Comparison of ENCODE assay signal across 9 mouse cellular contexts in the genomic region with DNA sequence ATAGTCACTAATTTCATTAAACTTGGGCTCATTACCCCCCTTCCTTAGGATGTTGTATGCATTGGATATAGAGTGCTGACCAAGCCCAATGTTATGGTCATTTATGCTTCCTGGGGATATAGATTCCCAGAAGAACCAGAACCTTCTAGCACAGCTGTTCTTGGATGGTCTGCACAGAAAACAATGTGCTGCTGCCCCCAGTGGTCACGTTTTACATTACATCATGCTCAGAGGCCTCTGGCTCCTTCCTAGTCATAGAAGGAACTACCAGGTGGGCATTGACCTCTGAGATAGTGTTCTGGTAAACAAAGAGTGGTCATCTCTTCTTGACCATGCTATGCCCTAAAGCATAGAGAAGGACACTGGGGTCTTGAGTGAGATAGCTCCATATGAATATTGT.
DNase-seq lines count a peak whose midpoint lies in the region; ATAC-seq and TF ChIP-seq lines count a peak whose summit lies in the region.
"Had no signal": no experiment of that assay in that cellular context is flagged by ENCODE, and none has a peak within 500 bp of the region (broad histone marks: within the 10 kb centered on the region; RNA-seq: fewer than 3 reads in every experiment).

No protein-coding gene starts in this region.

- no peaks in the 10 kb centered on the region for H3K9me3 ChIP-seq in lung, postnatal 0 days (ENCODE audit: low read length)

- TF ChIP-seq POLR2A in cerebellum, adult 2 months (IDR thresholded peaks at IDR 0.05; ENCODE audit: borderline replicate concordance, insufficient read depth, low read length), result no peak

- H3K4me2 ChIP-seq in lung, postnatal 0 days (replicated peaks; ENCODE audit: low read depth, low read length), result no peak overlapping the region

- intact Hi-C loops in left cerebral cortex, postnatal 4 days (cut with DNase I), result no loop called here

- no peak for ATAC-seq in lung, postnatal 0 days
- no peak for ATAC-seq in monocyte, adult 5-6 weeks (replicated peaks; ENCODE audit: insufficient number of reproducible peaks, low FRiP score, low TSS enrichment, poor library complexity, severe bottlenecking)

- TF ChIP-seq EP300 in lung, postnatal 0 days (IDR thresholded peaks at IDR 0.05), result no peak

- H3K4me1 ChIP-seq in cerebellum, adult 2 months (ENCODE audit: control insufficient read depth, insufficient read depth, low read length), result no peaks in the 10 kb centered on the region
- no peaks in the 10 kb centered on the region for H3K4me1 ChIP-seq in lung, postnatal 0 days (ENCODE audit: insufficient read depth, low read depth, low read length)

- H3K9ac ChIP-seq in lung, postnatal 0 days (replicated peaks; ENCODE audit: low read depth), result no peak overlapping the region

- no peaks in the 10 kb centered on the region for H3K36me3 ChIP-seq in lung, postnatal 0 days (ENCODE audit: insufficient read depth, low read length)

- no peaks in the 10 kb centered on the region for H3K27me3 ChIP-seq in cerebellum, adult 2 months (ENCODE audit: control insufficient read depth, insufficient read depth, low read length)
- no peaks in the 10 kb centered on the region for H3K27me3 ChIP-seq in lung, postnatal 0 days (replicated peaks; ENCODE audit: insufficient read depth, low read length)

- TF ChIP-seq CTCF in cerebellum, adult 2 months (IDR thresholded peaks at IDR 0.05; ENCODE audit: borderline replicate concordance, insufficient read depth, low read depth, low read length), result 0 out of 2 replicates have a peak, but pooled peaks have one; percentile 2
- TF ChIP-seq CTCF in lung, postnatal 0 days (IDR thresholded peaks at IDR 0.05), result peak; percentile 63

- no peak overlapping the region for H3K27ac ChIP-seq in cerebellum, adult 2 months (ENCODE audit: insufficient read depth, low read length)
- no peak overlapping the region for H3K27ac ChIP-seq in lung, postnatal 0 days (ENCODE audit: low read length)

- DNase-seq in cerebellum, adult 2 months, result no peak
- no peak for DNase-seq in cerebellum, adult 9-10 months
- DNase-seq in left cerebral cortex, postnatal 4 days, result peak; percentile 8
- DNase-seq in left cerebral cortex, adult 11 months (ENCODE audit: low spot score), result no peak
- DNase-seq in adipocyte (ENCODE audit: low spot score), result peak; percentile 37
- DNase-seq in lung, postnatal 0 days (ENCODE audit: low spot score), result no peak
- no peak for DNase-seq in ovary, postnatal 36 days (ENCODE audit: low spot score)

- WGBS in cerebellum, adult 2 months, result 12% methylated on average over 1 of the region's 1 CpGs
- 4% methylated on average over 1 of the region's 1 CpGs for WGBS in lung, postnatal 0 days

- no peak overlapping the region for H3K4me3 ChIP-seq in cerebellum, adult 2 months (replicated peaks; ENCODE audit: insufficient read depth, low read depth, low read length)
- H3K4me3 ChIP-seq in lung, postnatal 0 days (ENCODE audit: low read depth, low read length), result no peak overlapping the region
- H3K4me3 ChIP-seq: myocyte had no signal

Comparison
In these comparisons a context has a peak if more than half of its experiments do, and no peak if none do; other contexts are left out.
1. DNase-seq: peak in left cerebral cortex, postnatal 4 days (single experiment) and adipocyte (single experiment); none in cerebellum, adult 2 months (0 of 2), cerebellum, adult 9-10 months (single experiment), left cerebral cortex, adult 11 months (single experiment), lung, postnatal 0 days (single experiment) and ovary, postnatal 36 days (single experiment).